Mouse (Mus musculus) induced T-regulatory cell, adult 2 months (primary cell): ENCODE results near the gene Gm28539.
"Not testable (repeated sequence)": the region's sequence is repeated elsewhere in the genome, so short reads cannot be mapped to it uniquely, and the experiment has no call there.

ENCODE experiments used
- DNase-seq: peaks from one replicate; pipeline ENCODE4 v3.0.0-alpha.2; 2012; ENCODE audit warnings: low read depth

Gm28539 gene

GRCm38 (mm10) chr16:18849521-18850190 lies 13.3 kb downstream of the Gm28539 start:
- not testable (repeated sequence) for DNase-seq

- peak; percentile 77 for DNase-seq
These were observed 22.2 kb downstream of the Gm28539 start for GRCm38 (mm10) chr16:18858551-18858950.

GRCm38 (mm10) chr16:18860186-18860585 lies 23.8 kb downstream of the Gm28539 start:
- no peak for DNase-seq

GRCm38 (mm10) chr16:18870495-18870894 lies 34.1 kb downstream of the Gm28539 start:
- not testable (repeated sequence) for DNase-seq

GRCm38 (mm10) chr16:18876091-18876441 lies 39.7 kb downstream of the Gm28539 start:
- DNase-seq = no peak

GRCm38 (mm10) chr16:18876442-18877308 lies 40.3 kb downstream of the Gm28539 start, which contains the start of the genes Mrpl40 and Hira:
TSS of gene Mrpl40 (minus strand) at chr16:18876862.
TSS of gene Hira (plus strand) at chr16:18877037.
- DNase-seq = peak; percentile 94

GRCm38 (mm10) chr16:18877386-18878090 lies 41.2 kb downstream of the Gm28539 start:
- peak; percentile 87 for DNase-seq

- DNase-seq = no peak
These were observed 41.8 kb downstream of the Gm28539 start for GRCm38 (mm10) chr16:18878091-18878720.

- no peak for DNase-seq
These were observed 47.7 kb downstream of the Gm28539 start for GRCm38 (mm10) chr16:18884044-18884443.

- no peak for DNase-seq
These were observed 57.5 kb downstream of the Gm28539 start for GRCm38 (mm10) chr16:18893840-18894372.

- no peak for DNase-seq
These were observed 58.9 kb downstream of the Gm28539 start for GRCm38 (mm10) chr16:18895249-18895648.

- DNase-seq = no peak
These were observed 60.0 kb downstream of the Gm28539 start for GRCm38 (mm10) chr16:18896429-18896828.

- DNase-seq = peak; percentile 12
These were observed 69.3 kb downstream of the Gm28539 start for GRCm38 (mm10) chr16:18905648-18906047.

- DNase-seq = no peak
These were observed 79.7 kb downstream of the Gm28539 start for GRCm38 (mm10) chr16:18916064-18916463.

GRCm38 (mm10) chr16:18921771-18922170 lies 85.4 kb downstream of the Gm28539 start:
- no peak for DNase-seq

- DNase-seq = no peak
These were observed 91.6 kb downstream of the Gm28539 start for GRCm38 (mm10) chr16:18927963-18928362.

- no peak for DNase-seq
These were observed 102.1 kb downstream of the Gm28539 start for GRCm38 (mm10) chr16:18938321-18939082.

GRCm38 (mm10) chr16:18943906-18944305 lies 107.5 kb downstream of the Gm28539 start:
- no peak for DNase-seq

GRCm38 (mm10) chr16:18948941-18949340 lies 112.6 kb downstream of the Gm28539 start:
- no peak for DNase-seq

GRCm38 (mm10) chr16:18950351-18950750 lies 114.0 kb downstream of the Gm28539 start:
- no peak for DNase-seq

- DNase-seq = no peak
These were observed 116.4 kb downstream of the Gm28539 start for GRCm38 (mm10) chr16:18952813-18953212.
